Mouse (Mus musculus) lung, postnatal 0 days (tissue): ENCODE data around the gene Pin1. TPM values are rescaled to one million over a fixed set of nuclear protein-coding genes. Genes with fewer than 3 reads are reported as not detected.

Source experiments
- ATAC-seq: fragments of 200-750 bp; cut with Nextera tagmentation; 2 replicates; pipeline ENCODE4 v1.8.0; 2017; ENCODE audit warnings: moderate library complexity
- DNase-seq: peaks from one replicate; pipeline ENCODE4 v3.0.0-alpha.2; 2016; ENCODE audit warnings: low spot score
- H3K27ac ChIP-seq: fragments of 300-500 bp; sonication (generic); 2 replicates; pipeline ENCODE4 v1.5.1; 2014; ENCODE audit warnings: antibody characterized with exemption, mild to moderate bottlenecking, low read length, mixed read lengths
- H3K27me3 ChIP-seq: fragments of 300-500 bp; sonication (generic); replicated peaks from 2 replicates; pipeline ENCODE4 v1.6.1; 2014; ENCODE audit warnings: low read length, mixed read lengths; ENCODE audit not compliant: insufficient read depth
- H3K36me3 ChIP-seq: fragments of 300-500 bp; sonication (generic); 2 replicates; pipeline ENCODE4 v1.6.1; 2014; ENCODE audit warnings: low read length, mixed read lengths; ENCODE audit not compliant: insufficient read depth
- H3K4me1 ChIP-seq: fragments of 300-500 bp; sonication (generic); 2 replicates; pipeline ENCODE4 v1.6.1; 2014; ENCODE audit warnings: antibody characterized with exemption, low read depth, low read length, mixed read lengths; ENCODE audit not compliant: insufficient read depth
- H3K4me2 ChIP-seq: fragments of 300-500 bp; sonication (generic); replicated peaks from 2 replicates; pipeline ENCODE4 v1.6.1; 2014; ENCODE audit warnings: low read depth, mild to moderate bottlenecking, low read length, moderate library complexity, mixed read lengths
- H3K4me3 ChIP-seq: fragments of 300-500 bp; sonication (generic); 2 replicates; pipeline ENCODE4 v1.5.1; 2014; ENCODE audit warnings: low read depth, low read length
- H3K9ac ChIP-seq: fragments of 300-500 bp; sonication (generic); replicated peaks from 2 replicates; pipeline ENCODE4 v1.6.1; 2014; ENCODE audit warnings: low read depth, mild to moderate bottlenecking
- H3K9me3 ChIP-seq: fragments of 300-500 bp; sonication (generic); 2 replicates; pipeline ENCODE4 v1.6.1; 2016; ENCODE audit warnings: low read length, mixed read lengths
- CTCF ChIP-seq: IDR thresholded peaks from 2 replicates; pipeline ENCODE4 v1.5.1; 2016; ENCODE audit warnings: antibody characterized with exemption, mild to moderate bottlenecking
- EP300 ChIP-seq: IDR thresholded peaks from 2 replicates; pipeline ENCODE4 v1.6.1; 2016; ENCODE audit warnings: antibody characterized with exemption, mild to moderate bottlenecking, control low read depth
- WGBS: fragments of 180-500 bp; shearing (Covaris S2); extraction: QIAGEN DNeasy Blood & Tissue Kit; methylation state at CpG from one replicate; pipeline ENCODE4 v1.1.7; 2014; 5-methylcytosine and 5-hydroxymethylcytosine counted together
- polyA plus RNA-seq: library from polyadenylated mRNA; unstranded; fragments of >200 nt; fragmentation: Nextera tagmentation; extraction: Ambion mirVana; gene quantifications from 2 replicates; pipeline ENCODE4 v1.2.1, GENCODE M21; 2015

Gene Pin1
- polyA plus RNA-seq, 1 experiment from 2014 or later: 32.9 TPM

- TF ChIP-seq CTCF (no peak), EP300 (no peak)
- no peaks in the 10 kb centered on the region for H3K4me1 ChIP-seq
- DNase-seq (no peak), ATAC-seq (no peak)
- H3K27ac ChIP-seq: no peak overlapping the region
- WGBS: 77% methylated on average over 3 of the region's 3 CpGs
- no peak overlapping the region for H3K4me2 ChIP-seq
- H3K27me3 ChIP-seq: 0 out of 2 replicates have a peak, but pooled peaks cover 10% of the 10 kb centered on the region
- H3K9me3 ChIP-seq: no peaks in the 10 kb centered on the region
- H3K4me3 ChIP-seq: no peak overlapping the region
- H3K36me3 ChIP-seq: no peaks in the 10 kb centered on the region
- H3K9ac ChIP-seq: no peak overlapping the region
Measured at GRCm38 (mm10) chr9:20692863-20693262, 41.0 kb downstream of the Pin1 start.

- no peak for ATAC-seq
- Histone ChIP-seq H3K27me3 (0 out of 2 replicates have a peak, but pooled peaks cover 10% of the 10 kb centered on the region), H3K4me1 (no peaks in the 10 kb centered on the region), H3K9me3 (no peaks in the 10 kb centered on the region), H3K4me2 (peak overlapping the region; percentile 49), H3K36me3 (no peaks in the 10 kb centered on the region), H3K9ac (no peak overlapping the region), H3K4me3 (peak overlapping the region; percentile 3; the same call in 1 of the 2 replicates), H3K27ac (no peak overlapping the region)
- TF ChIP-seq CTCF (no peak), EP300 (no peak)
- no peak for DNase-seq
- WGBS: 5% methylated on average over 24 of the region's 25 CpGs
Measured at GRCm38 (mm10) chr9:20694721-20695235, 42.9 kb downstream of the Pin1 start.

- Histone ChIP-seq H3K27ac (no peak overlapping the region), H3K4me3 (no peak overlapping the region), H3K9ac (no peak overlapping the region), H3K9me3 (no peaks in the 10 kb centered on the region), H3K4me2 (no peak overlapping the region), H3K27me3 (0 out of 2 replicates have a peak, but pooled peaks cover 10% of the 10 kb centered on the region), H3K4me1 (no peaks in the 10 kb centered on the region), H3K36me3 (no peaks in the 10 kb centered on the region)
- no peak for DNase-seq
- WGBS: 74% methylated on average over 5 of the region's 5 CpGs
- no peak for ATAC-seq
- no peak for TF ChIP-seq CTCF
- TF ChIP-seq EP300: no peak
Measured at GRCm38 (mm10) chr9:20696107-20696712, 44.3 kb downstream of the Pin1 start.

- TF ChIP-seq CTCF (no peak), EP300 (no peak)
- no peak overlapping the region for H3K27ac ChIP-seq
- H3K36me3 ChIP-seq: no peaks in the 10 kb centered on the region
- H3K4me3 ChIP-seq: no peak overlapping the region
- H3K4me2 ChIP-seq: no peak overlapping the region
- no peak for ATAC-seq
- 0 out of 2 replicates have a peak, but pooled peaks cover 10% of the 10 kb centered on the region for H3K27me3 ChIP-seq
- DNase-seq: no peak
- H3K9me3 ChIP-seq: no peaks in the 10 kb centered on the region
- no peak overlapping the region for H3K9ac ChIP-seq
- H3K4me1 ChIP-seq: no peaks in the 10 kb centered on the region
- WGBS: 29% methylated on average over 8 of the region's 8 CpGs
Measured at GRCm38 (mm10) chr9:20697466-20697865, 45.6 kb downstream of the Pin1 start.

GRCm38 (mm10) chr9:20703832-20704380, 52.0 kb downstream of the Pin1 start:
- H3K4me1 ChIP-seq: no peaks in the 10 kb centered on the region
- no peak overlapping the region for H3K9ac ChIP-seq
- H3K36me3 ChIP-seq: no peaks in the 10 kb centered on the region
- WGBS: 55% methylated on average over 8 of the region's 8 CpGs
- H3K27me3 ChIP-seq: no peaks in the 10 kb centered on the region
- ATAC-seq: no peak
- DNase-seq: no peak
- no peak for TF ChIP-seq CTCF
- TF ChIP-seq EP300: no peak
- H3K4me3 ChIP-seq: no peak overlapping the region
- no peak overlapping the region for H3K4me2 ChIP-seq
- H3K27ac ChIP-seq: no peak overlapping the region
- H3K9me3 ChIP-seq: no peaks in the 10 kb centered on the region

GRCm38 (mm10) chr9:20705420-20705819, 53.5 kb downstream of the Pin1 start:
- no peak for DNase-seq
- H3K27ac ChIP-seq: no peak overlapping the region

More at GRCm38 (mm10) chr9:20705420-20705819, 53.5 kb downstream of the Pin1 start:
- no peaks in the 10 kb centered on the region for H3K27me3 ChIP-seq
- no peak overlapping the region for H3K9ac ChIP-seq
- ATAC-seq: no peak
- TF ChIP-seq EP300 (no peak), CTCF (no peak)
- no peak overlapping the region for H3K4me3 ChIP-seq
- no peaks in the 10 kb centered on the region for H3K9me3 ChIP-seq
- H3K36me3 ChIP-seq: no peaks in the 10 kb centered on the region
- H3K4me2 ChIP-seq: no peak overlapping the region
- H3K4me1 ChIP-seq: no peaks in the 10 kb centered on the region
